Mouse (Mus musculus): ENCODE data around the gene Vrtn.

Vrtn gene

DNA sequence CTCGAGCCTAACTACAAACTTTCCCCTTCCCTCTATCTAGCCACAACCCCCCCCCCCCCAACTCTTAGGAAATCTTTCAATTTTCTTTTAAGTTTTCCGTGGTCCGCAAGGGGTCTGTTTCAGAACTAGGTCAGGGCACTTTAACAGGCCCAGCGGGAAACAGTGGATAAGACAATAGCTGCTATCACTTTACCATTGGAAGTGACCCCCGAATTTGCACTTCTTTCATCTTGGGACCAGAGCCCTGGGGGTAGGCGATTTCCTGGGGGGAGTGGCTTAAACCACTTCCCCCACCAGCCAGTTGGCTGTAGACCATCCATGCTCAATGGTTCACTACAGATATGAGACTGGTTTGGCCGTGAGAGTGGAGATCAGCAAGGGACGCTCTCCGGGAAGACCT, at the start of gene Vrtn:
Gene Vrtn (plus strand): TSS at position 366 of the 400 bp plus-strand sequence.
- no peak for DNase-seq

GRCm38 (mm10) chr12:84598324-84598723, 42.5 kb upstream of the Vrtn start:
- no peak for DNase-seq

DNA sequence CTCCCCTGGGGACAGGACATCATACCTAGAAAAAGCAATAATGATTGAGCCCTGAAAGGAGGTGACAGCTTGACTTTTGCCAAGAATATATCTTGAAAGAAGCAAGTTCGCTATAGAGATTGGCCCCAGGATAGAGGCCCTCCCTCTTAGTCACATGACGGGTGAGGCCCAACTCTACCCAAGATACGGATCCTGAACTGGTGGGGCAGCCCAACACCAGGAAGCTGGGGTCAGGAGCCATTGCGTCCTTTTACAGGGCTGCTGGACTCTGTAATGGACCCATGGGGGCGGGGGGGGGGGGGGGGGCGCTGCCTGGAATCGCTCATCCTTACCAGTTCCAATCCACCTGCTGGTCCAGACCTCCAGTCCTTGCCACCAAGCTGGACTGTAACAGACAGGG, 36.8 kb upstream of the Vrtn start:
- DNase-seq, result no peak

GRCm38 (mm10) chr12:84605860-84606259, 35.0 kb upstream of the Vrtn start:
- DNase-seq, result no peak

- no peak for DNase-seq
Measured at GRCm38 (mm10) chr12:84611718-84612117, 29.1 kb upstream of the Vrtn start.

DNA sequence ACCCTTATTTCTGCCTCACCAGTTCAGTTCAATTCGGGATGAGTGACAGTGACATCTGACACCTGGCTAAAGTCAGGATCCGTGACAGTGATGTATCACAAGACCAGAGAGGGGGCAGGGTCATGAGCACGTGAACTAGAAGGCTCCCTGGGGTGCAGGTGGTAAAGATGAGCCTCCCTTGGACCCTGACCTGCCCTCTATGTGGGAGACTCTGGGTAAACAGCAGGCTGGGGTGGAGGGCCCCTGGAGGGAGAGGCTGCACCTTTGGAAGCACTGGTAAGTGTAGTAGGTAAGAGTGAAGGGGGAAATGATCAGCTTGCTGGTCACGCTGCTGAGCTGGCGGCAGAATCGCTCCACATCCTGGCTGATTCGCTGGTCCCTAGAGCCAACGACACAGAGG, 28.3 kb upstream of the Vrtn start:
- DNase-seq, result no peak

GRCm38 (mm10) chr12:84614001-84614400, 26.8 kb upstream of the Vrtn start:
- no peak for DNase-seq

DNA sequence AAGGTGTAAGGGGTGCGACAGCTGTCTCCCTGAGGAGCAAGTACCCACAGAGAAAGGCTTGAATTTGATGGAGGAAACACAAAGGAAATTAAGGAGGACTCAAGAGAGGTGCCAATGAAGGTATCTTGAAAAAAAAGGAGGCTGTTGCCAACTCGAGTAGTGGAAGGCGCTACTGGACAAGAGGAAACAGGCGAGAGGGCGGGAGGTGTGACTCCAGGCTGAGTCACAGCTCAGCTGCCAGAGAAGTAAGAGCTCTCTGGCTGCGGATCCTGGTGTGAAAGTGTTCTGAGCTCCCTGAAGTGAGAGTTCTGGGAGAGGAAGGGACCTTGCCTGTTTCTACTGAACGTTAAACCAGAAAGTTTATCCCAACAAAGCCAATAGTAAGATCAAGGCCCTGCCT, 26.3 kb upstream of the Vrtn start:
- no peak for DNase-seq

DNA sequence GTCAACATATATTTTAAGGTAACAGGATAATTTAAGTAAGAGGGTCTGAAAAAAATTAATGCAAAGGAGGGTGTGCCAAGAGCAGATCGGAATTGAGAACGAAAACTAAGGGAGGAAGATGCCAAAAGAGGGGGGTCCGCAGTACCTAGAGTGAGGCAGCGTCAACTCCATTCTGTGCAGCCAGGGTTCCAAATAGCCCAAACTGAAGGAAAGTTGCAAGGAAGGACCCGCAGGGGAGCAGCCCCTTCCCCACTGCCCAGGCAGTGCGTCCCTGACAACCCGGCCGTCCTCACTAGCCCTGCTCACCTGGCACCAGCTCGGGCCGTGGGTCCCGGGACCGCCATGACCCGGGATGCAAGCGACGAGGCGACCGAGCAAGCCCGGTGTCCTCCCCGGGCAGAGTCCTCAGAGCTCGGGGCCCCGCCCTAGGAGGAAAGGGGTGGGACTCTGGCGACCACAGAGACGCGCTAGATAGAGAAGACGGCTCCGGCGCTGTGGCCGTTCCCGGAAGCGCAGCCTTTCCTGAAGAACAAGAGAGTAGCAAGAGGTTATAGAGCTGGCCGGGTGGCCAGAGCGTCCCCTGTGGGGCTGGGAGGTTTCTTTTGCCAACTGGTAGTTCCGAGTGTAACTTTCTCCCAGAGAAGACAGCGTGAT, 23.7 kb upstream of the Vrtn start, which contains the start of gene Abcd4:
Gene Abcd4 (minus strand): TSS at position 437 of the 654 bp plus-strand sequence.
- DNase-seq, result peak; percentile 92 to 94

- peak in 1 of 2 experiments; percentile 19 for DNase-seq
Measured at GRCm38 (mm10) chr12:84617663-84618062, 23.2 kb upstream of the Vrtn start.

DNA sequence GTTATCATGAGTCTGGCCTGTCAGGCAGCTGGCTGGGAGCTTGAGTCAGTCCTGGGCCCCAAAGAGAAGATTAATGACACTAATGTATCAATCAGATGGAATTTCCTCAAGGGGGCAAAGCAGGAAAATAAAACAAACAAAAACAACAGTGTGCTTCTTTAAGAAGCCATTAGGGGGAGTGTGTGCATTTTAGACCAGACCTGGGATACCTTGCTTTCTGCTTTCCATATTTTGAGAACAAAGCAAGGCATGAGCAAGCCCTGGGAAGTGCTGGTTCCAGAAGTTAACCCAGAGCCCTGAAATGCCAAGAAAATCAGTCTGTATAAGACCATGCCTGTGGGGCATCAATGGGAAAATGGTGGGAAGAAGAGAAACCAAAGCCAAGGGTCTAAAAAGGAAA, 19.8 kb upstream of the Vrtn start:
- peak in 1 of 2 experiments; percentile 12 for DNase-seq

GRCm38 (mm10) chr12:84624601-84625000, 16.2 kb upstream of the Vrtn start:
- DNase-seq, result no peak

GRCm38 (mm10) chr12:84625116-84625515, 15.7 kb upstream of the Vrtn start:
- DNase-seq, result no peak

- DNase-seq, result no peak
Measured at GRCm38 (mm10) chr12:84631867-84632266, 9.0 kb upstream of the Vrtn start.

DNA sequence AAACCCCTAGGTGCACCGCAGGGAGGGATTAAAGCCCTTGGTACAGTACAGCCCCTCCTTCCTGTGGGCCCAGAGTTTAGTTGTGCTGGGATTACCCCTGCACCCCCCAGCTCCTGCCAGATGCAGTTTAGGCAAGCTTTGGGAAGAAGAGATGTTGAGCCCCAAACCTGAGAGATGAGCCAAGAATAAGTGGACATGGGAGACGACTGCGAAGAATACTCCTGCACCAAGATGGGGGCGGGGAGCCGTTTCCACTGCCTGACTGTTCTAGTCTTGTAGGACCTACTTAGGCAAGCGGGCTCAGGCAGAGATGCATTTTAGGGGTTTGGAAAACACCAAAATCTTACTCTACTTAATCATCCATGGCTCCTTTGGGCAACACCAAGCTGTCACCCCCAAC, 566 bp upstream of the Vrtn start:
- no peak for DNase-seq

- DNase-seq, result no peak
Measured at GRCm38 (mm10) chr12:84650234-84650633, 9.4 kb downstream of the Vrtn start.

- peak; percentile 72 to 74 for DNase-seq
Measured at GRCm38 (mm10) chr12:84653912-84654311, 13.1 kb downstream of the Vrtn start.

DNA sequence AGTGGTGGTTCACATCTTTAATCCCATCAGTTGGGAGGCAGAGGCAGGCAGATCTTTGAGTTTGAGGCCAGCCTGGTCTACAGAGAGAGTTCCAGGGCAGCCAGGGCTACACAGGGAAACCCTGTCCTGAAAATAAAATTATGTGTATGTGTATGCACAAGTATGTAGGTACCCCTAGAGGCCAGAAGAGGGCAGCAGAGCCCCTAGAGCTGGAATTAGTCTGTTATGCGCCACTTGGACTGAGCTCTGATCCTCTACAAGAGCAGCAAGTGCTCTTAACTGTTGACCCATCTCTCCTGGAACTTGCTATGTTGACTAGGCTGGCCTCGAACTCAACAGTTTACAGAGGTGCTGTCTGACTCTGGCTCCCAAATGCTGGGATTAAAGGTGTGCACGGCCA, 29.7 kb downstream of the Vrtn start:
- no peak for DNase-seq

DNA sequence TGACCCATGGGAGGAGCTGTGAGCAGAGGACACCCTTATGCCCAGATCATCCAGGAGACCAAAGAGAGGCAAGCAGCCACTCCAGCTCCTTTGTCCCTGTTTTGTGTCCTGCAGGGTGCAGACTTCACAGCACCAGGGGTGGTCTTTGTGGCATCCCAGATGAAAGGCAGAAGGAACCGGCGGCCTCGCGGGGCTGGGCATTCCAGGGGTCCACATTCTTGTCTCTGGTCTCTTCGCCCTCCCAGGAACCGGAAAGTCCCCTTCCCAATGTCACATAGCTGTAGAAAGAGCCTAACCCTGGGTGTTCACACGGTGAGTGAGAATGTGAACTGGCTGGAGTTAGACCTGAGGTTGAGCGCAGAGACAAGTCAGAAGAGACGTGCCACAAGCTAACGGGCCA, 30.8 kb downstream of the Vrtn start:
- no peak for DNase-seq

DNA sequence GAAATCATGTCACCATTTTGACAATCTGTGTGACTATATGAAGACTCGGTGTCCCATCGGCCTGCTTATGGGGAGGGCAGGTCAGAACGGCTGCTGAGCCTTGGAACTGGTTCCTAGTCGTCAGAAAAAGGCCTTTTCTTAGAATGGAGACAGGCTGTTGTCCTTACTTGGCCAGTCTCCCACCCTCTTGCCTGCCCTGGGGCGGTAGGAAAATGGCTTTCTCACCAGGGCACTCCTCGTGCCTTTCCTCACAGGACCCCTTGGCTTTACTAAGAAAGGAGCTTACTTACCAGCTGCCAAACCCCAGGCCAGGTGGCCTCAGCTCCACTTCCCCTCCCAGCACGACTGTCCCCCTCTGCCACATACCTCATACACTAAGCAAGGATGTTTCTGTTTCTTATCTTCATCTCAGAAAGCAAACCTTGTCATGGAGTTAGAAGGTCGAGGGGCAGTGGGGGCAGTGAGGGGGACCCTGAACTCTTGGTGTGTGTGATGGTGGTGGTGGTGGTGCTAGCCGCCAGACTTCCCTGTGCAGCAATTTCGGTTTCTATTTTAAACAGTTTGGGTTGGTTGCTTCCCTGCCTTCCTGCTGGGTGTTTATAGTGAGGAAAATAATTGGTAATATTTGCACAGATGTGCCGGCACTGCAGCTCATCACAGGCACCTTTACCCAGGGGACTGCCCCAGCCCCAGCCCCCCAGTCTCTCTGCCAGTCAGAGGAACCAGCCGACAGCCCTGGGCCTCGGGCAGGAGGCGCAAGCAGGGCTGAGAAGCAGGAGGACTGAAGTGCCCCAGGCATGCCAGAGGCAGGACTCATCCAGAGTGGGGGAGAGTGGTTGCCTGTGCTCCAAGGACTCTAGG, 34.1 kb downstream of the Vrtn start:
- DNase-seq, result no peak

- no peak for DNase-seq
Measured at GRCm38 (mm10) chr12:84676011-84676410, 35.2 kb downstream of the Vrtn start.

GRCm38 (mm10) chr12:84684569-84684968, 43.8 kb downstream of the Vrtn start:
- peak in 1 of 2 experiments; percentile 33 for DNase-seq

DNA sequence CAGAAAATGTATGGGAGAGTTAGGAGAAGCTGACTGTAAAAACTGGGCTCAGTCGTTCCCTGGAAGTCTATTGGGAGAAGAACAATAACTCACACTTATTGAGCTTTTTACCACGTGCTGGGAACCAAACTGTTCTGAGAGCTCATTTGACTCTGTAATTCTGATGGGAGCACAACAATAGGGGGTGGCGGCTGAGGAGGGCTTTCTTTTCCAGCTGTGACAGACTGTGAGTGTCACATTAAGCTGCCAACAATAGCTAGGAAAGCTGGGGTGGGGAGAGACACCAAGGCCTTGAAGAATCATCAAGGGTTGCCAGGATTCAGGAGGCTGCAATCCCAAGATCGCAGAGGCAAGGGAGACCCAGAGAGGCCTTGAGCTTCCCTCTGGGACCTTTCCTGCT, 45.4 kb downstream of the Vrtn start:
- no peak for DNase-seq

DNA sequence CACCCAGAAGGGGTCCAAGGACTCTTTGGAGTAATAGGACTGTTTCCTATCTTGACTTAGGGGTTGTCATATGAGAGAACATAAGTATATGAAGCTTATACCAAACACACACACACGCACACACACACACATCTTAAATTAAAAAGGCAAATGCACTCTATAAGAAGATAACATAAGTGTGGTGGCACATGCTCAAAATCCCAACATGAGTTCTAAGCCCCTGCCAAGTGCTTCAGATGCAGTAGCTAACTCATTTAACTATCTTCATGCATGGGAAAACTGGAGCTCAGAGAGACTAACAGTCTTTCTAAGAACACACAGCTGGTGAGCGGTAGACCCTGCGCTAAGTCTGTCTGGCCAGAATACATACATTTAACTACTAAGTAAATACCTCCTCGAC, 46.7 kb downstream of the Vrtn start:
- no peak for DNase-seq

Data from cerebellum, postnatal 36 days (tissue).